Mouse (Mus musculus): ENCODE measurements around the gene Herc3.

GRCm38 (mm10) chr6:58964565-58964964 lies 133.3 kb downstream of the Herc3 start:
- TF ChIP-seq CTCF (IDR thresholded peaks at IDR 0.05) (no peak), EP300 (IDR thresholded peaks at IDR 0.05; ENCODE audit: insufficient read depth, low read depth, low read length) (no peak), POLR2A (IDR thresholded peaks at IDR 0.05; ENCODE audit: insufficient read depth, low read depth, low read length) (no peak)
